19 mouse cellular contexts compared by ENCODE assay signal in the genomic region with DNA sequence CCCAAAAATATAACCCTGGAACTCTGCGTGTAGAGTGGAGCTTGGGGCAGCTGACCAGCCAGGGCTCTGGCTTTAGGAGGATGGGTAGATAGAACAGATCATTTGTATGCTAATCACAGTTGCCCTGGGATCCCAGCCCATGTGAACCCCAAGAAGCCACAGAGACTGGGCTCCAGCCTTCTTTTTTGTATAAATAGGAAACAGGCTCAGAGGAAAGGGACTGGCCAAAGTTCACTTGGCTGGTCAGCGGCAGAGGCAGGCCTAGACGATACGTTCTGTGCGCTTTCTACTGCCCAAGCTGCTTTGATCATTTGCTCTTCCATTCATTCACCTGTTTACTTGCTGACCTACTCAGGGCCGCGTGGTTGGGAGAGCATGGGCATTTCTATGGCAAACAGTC. TPM values are rescaled to one million over a fixed set of nuclear protein-coding genes. Genes with fewer than 3 reads are reported as not detected.
DNase-seq lines count a peak whose midpoint lies in the region; TF ChIP-seq lines count a peak whose summit lies in the region.
"Had no signal": no experiment of that assay in that cellular context is flagged by ENCODE, and none has a peak within 500 bp of the region (broad histone marks: within the 10 kb centered on the region; RNA-seq: fewer than 3 reads in every experiment).

No protein-coding gene starts in this region.

- DNase-seq in kidney, adult 18-20 months, result peak; percentile 19
- no peak for DNase-seq in kidney, postnatal 4 days
- DNase-seq in left cerebral cortex, adult 2 months (ENCODE audit: extremely low spot score in 1 of 2, low spot score in 2 of 2), result no peak
- no peak for DNase-seq in left cerebral cortex, postnatal 36 days (ENCODE audit: low spot score in 2 of 2)
- DNase-seq in right cerebral cortex, postnatal 10 days (ENCODE audit: low spot score in 2 of 2), result peak; percentile 59 to 60
- no peak for DNase-seq in right cerebral cortex, postnatal 25 days
- DNase-seq in testis, postnatal 14 days (ENCODE audit: low spot score), result no peak
- DNase-seq: adrenal gland, adult 2 months; adrenal gland, postnatal 25 days; cerebellum, adult 2 months; cerebellum, postnatal 10 days; heart, adult 2 months; heart, postnatal 14 days had no signal

- no peak for TF ChIP-seq CTCF in left cerebral cortex, adult 2 months (IDR thresholded peaks at IDR 0.05)

- H3K27ac ChIP-seq in left cerebral cortex, adult 2 months, result peak overlapping the region; percentile 32; the same call in 1 of the 2 replicates
- H3K27ac ChIP-seq: embryonic facial prominence, embryonic 10.5 days; heart, adult 2 months; heart, embryonic 15.5 days; hindbrain, embryonic 13.5 days; hindbrain, postnatal 0 days had no signal

- H3K4me3 ChIP-seq in left cerebral cortex, adult 2 months, result no peak overlapping the region
- H3K4me3 ChIP-seq: embryonic facial prominence, embryonic 10.5 days; heart, adult 2 months; heart, embryonic 15.5 days; hindbrain, embryonic 13.5 days had no signal

- intact Hi-C loops in left cerebral cortex, adult 2 months (cut with DNase I), result no loop called here
- intact Hi-C loops in left cerebral cortex, postnatal 36 days (cut with DNase I), result no loop called here

RNA-seq across cellular contexts. Expression of gene Lhx2, which starts 27.1 kb away (rescaled TPM):
- 10 to 100 TPM; 83.9 to 88.2 TPM for total RNA-seq in left cerebral cortex, adult 2 months (2021)
- 10 to 100 TPM; 76.7 to 79.0 TPM for total RNA-seq in left cerebral cortex, postnatal 36 days (2021)
- total RNA-seq: adrenal gland, adult 2 months; adrenal gland, postnatal 25 days; gastrocnemius, adult 18-20 months; heart, adult 2 months; hematopoietic stem cell, adult 5-6 weeks had no signal

Comparison
In these comparisons a context has a peak if more than half of its experiments do, and no peak if none do; other contexts are left out.
1. DNase-seq: peak in kidney, adult 18-20 months (single experiment) and right cerebral cortex, postnatal 10 days (2 of 2); none in kidney, postnatal 4 days (0 of 2), left cerebral cortex, adult 2 months (0 of 2), left cerebral cortex, postnatal 36 days (0 of 2), right cerebral cortex, postnatal 25 days (single experiment) and testis, postnatal 14 days (single experiment).